Mouse (Mus musculus) forebrain, embryonic 16.5 days (tissue): ENCODE measurements at regions not wholly inside any gene's neighbourhood (a gene's known extent, or its start where the extent isn't known, plus 50 kb on each side); places are given as distances from the start of the nearest gene placed in this dataset.

Experiments
- ATAC-seq: fragments of 200-750 bp; cut with Nextera tagmentation; 2 replicates; pipeline ENCODE4 v1.8.0; 2017; ENCODE audit warnings: mild to moderate bottlenecking, moderate library complexity
- H3K27ac ChIP-seq: fragments of 300-500 bp; sonication (generic); 2 replicates; pipeline ENCODE4 v1.5.1; 2014; ENCODE audit warnings: low read length, control low read depth
- H3K27me3 ChIP-seq: fragments of 300-500 bp; sonication (generic); replicated peaks from 2 replicates; pipeline ENCODE4 v1.6.1; 2014; ENCODE audit warnings: low read length; ENCODE audit not compliant: control insufficient read depth, insufficient read depth
- H3K36me3 ChIP-seq: fragments of 300-500 bp; sonication (generic); 2 replicates; pipeline ENCODE4 v1.6.1; 2014; ENCODE audit not compliant: control insufficient read depth, insufficient read depth
- H3K4me1 ChIP-seq: fragments of 300-500 bp; sonication (generic); replicated peaks from 2 replicates; pipeline ENCODE4 v1.6.1; 2014; ENCODE audit warnings: low read length; ENCODE audit not compliant: control insufficient read depth, insufficient read depth
- H3K4me2 ChIP-seq: fragments of 300-500 bp; sonication (generic); 2 replicates; pipeline ENCODE4 v1.6.1; 2014; ENCODE audit warnings: mild to moderate bottlenecking, low read length, control low read depth
- H3K4me3 ChIP-seq: fragments of 300-500 bp; sonication (generic); replicated peaks from 2 replicates; pipeline ENCODE4 v1.5.1; 2014; ENCODE audit warnings: mild to moderate bottlenecking, low read length, control low read depth
- H3K9ac ChIP-seq: fragments of 300-500 bp; sonication (generic); replicated peaks from 2 replicates; pipeline ENCODE4 v1.6.1; 2014; ENCODE audit warnings: low read depth, low read length, control low read depth
- H3K9me3 ChIP-seq: fragments of 300-500 bp; sonication (generic); 2 replicates; pipeline ENCODE4 v1.6.1; 2016; ENCODE audit warnings: low read length; ENCODE audit not compliant: control insufficient read depth
- WGBS: fragments of 180-500 bp; shearing (Covaris S2); extraction: QIAGEN DNeasy Blood & Tissue Kit; methylation state at CpG from one replicate; pipeline ENCODE4 v1.1.7; 2014; 5-methylcytosine and 5-hydroxymethylcytosine counted together

DNA sequence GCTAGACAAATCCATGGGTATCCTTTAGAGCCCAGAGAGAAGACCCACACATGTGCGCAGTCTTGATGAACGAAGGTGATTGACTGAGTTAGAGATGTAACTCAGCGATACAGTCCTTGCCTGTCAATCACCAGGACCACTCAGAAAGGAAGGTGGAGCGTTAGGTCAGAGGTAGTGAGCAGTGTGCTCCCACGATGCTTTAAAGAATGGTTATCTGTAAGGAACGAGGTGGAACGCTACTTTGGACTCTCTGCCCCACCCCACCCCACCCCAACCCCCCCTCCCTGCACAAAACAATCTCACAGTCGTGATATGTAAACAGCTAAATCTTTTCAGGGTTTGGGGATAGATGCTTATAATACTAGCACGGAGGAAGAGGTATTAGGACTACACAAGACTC, 144.0 kb upstream of the Jmjd1c start:
- H3K27ac ChIP-seq, result no peak overlapping the region
- H3K9ac ChIP-seq, result no peak overlapping the region
- ATAC-seq, result no peak
- no peaks in the 10 kb centered on the region for H3K27me3 ChIP-seq
- H3K4me1 ChIP-seq, result no peaks in the 10 kb centered on the region
- H3K36me3 ChIP-seq, result no peaks in the 10 kb centered on the region
- H3K9me3 ChIP-seq, result no peaks in the 10 kb centered on the region
- WGBS, result 74% methylated on average over 9 of the region's 9 CpGs
- no peak overlapping the region for H3K4me2 ChIP-seq
- no peak overlapping the region for H3K4me3 ChIP-seq

DNA sequence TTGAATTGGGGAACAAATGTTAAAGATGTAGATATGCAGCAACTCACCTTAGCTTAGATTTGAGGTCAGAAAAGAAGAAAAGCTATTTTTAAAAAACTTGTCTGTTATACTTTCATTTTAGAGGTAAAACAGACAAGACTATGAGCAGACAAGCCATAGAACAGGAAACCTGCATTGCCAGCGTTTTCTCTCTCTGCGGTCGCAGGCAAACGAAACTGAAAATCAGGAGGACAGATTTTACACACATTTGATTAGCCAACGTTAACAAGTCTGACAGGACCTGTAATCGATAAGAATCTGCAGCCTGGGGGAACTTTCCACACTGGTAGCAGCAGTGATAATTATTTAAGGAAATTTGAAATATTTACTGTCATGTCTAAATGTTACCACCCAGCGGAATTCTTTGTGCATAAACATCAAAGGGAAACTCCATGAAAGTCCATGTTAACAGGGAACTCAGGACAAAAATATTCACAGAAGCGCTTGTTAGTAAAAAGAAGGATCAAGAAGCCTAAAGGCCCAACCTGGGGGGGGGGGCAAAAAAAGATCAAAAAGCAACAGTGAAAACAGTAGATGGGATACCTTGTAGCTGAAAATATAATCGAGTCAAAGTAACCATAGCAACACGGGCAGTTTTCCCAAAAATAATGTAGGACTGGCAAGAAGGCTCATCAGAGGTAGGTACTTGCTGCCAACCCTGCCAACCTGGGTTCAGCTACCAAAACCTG, 142.5 kb upstream of the Jmjd1c start:
- Histone ChIP-seq H3K4me3 (no peak overlapping the region), H3K27me3 (no peaks in the 10 kb centered on the region), H3K9me3 (no peaks in the 10 kb centered on the region), H3K4me1 (no peaks in the 10 kb centered on the region), H3K27ac (no peak overlapping the region), H3K4me2 (no peak overlapping the region), H3K9ac (no peak overlapping the region), H3K36me3 (no peaks in the 10 kb centered on the region)
- WGBS, result 55% methylated on average over 10 of the region's 10 CpGs
- ATAC-seq, result no peak

DNA sequence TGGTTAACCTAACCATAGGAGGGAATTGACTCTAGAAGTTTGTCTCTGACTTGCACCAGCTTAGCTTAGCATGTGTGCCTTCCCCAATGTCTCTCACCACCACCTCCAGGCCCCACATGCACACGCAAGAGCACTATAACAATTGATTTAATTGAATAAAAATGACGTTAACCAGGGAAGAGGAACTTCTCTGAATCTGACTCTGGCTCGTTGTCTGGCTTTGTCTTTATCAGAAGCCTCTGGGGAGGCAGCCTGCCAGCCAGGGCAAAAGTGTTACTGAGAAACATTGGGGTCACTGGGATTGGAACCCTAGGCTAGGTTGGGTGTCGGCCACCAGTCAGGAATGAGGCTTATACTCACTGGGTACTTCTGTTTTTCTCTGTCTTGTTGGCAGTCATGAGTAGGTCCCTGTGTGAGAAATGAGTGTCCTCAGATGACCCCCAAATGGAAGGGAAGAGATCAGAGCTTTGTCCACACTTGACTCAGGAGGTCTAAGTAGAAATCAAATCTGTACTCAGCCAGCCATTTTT, 141.9 kb upstream of the Jmjd1c start:
- ATAC-seq, result no peak
- no peaks in the 10 kb centered on the region for H3K4me1 ChIP-seq
- no peak overlapping the region for H3K4me3 ChIP-seq
- WGBS, result 62% methylated on average over 4 of the region's 4 CpGs
- no peaks in the 10 kb centered on the region for H3K27me3 ChIP-seq
- no peaks in the 10 kb centered on the region for H3K9me3 ChIP-seq
- H3K27ac ChIP-seq, result no peak overlapping the region
- no peak overlapping the region for H3K4me2 ChIP-seq
- H3K9ac ChIP-seq, result no peak overlapping the region
- no peaks in the 10 kb centered on the region for H3K36me3 ChIP-seq

DNA sequence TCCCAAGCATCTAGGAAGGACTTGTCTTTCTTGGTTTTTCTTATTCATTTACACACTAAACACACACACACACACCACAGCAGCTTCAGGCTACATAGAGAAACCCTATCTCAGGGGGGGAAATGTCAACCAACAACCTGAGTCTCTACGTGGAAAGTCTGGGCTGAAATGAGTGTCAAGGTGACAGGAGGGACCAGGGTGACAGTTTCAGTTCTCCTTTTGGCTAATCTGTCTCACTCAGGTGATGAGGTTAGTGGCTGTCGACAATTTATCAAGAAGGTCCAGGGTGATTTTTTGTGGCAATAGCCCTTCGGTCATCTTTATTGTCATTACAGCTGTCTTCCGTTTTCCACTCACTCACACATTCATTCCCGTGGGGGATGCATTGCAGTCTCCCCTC, 140.5 kb upstream of the Jmjd1c start:
- ATAC-seq, result no peak
- H3K9me3 ChIP-seq, result no peaks in the 10 kb centered on the region
- 78% methylated on average over 5 of the region's 5 CpGs for WGBS

DNA sequence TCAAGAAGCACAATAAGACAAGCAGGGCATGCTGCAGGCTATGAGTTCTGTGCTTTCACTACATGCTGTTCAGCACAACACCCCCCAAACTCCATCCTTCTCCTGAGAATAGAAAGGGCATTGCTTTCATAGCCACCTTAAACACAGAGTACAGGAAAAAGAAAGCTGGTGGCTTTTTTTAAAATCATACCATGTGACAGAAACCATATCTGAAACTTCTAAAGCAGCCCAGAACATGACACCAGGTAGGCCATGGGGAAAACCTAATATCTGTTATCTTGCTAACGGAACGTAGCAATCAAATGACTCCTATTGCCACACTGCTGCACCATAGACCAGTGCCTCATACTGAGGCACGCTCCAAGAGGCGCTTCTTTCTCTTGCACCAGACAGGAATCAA, 139.3 kb upstream of the Jmjd1c start:
- 91% methylated on average over 4 of the region's 4 CpGs for WGBS
- no peaks in the 10 kb centered on the region for H3K27me3 ChIP-seq
- H3K9me3 ChIP-seq, result no peaks in the 10 kb centered on the region
- no peaks in the 10 kb centered on the region for H3K36me3 ChIP-seq
- no peaks in the 10 kb centered on the region for H3K4me1 ChIP-seq
- H3K4me3 ChIP-seq, result no peak overlapping the region
- no peak overlapping the region for H3K9ac ChIP-seq
- no peak for ATAC-seq
- H3K27ac ChIP-seq, result no peak overlapping the region
- no peak overlapping the region for H3K4me2 ChIP-seq

More for the DNA sequence above, 140.5 kb upstream of the Jmjd1c start:
- Histone ChIP-seq H3K4me2 (no peak overlapping the region), H3K27ac (no peak overlapping the region), H3K4me3 (no peak overlapping the region), H3K4me1 (no peaks in the 10 kb centered on the region), H3K9ac (no peak overlapping the region), H3K36me3 (no peaks in the 10 kb centered on the region), H3K27me3 (no peaks in the 10 kb centered on the region)

DNA sequence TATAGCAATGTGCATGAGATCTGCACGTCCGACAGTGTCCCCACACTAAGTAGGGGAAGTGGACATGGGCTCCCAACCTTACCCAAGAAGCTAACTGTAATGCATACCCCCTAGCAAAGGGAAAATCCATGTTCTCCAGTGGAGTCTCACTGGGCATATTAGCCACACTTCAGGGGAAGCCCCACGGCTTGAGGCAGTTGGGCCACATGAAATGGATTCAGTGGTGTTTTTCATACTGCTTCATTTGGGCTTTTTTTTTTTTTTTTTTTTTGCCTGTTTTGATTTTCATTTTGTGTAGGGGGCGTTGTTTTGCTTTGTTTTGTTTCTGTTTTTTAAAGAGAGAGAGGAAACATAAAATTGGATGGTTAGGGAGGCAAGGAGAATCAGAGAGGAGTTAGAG, 138.6 kb upstream of the Jmjd1c start:
- H3K9ac ChIP-seq, result no peak overlapping the region
- WGBS, result 85% methylated on average over 4 of the region's 4 CpGs

More for the DNA sequence above, 138.6 kb upstream of the Jmjd1c start:
- no peaks in the 10 kb centered on the region for H3K4me1 ChIP-seq
- H3K4me3 ChIP-seq, result no peak overlapping the region
- ATAC-seq, result no peak
- H3K27me3 ChIP-seq, result no peaks in the 10 kb centered on the region
- no peaks in the 10 kb centered on the region for H3K9me3 ChIP-seq
- H3K4me2 ChIP-seq, result no peak overlapping the region
- no peaks in the 10 kb centered on the region for H3K36me3 ChIP-seq
- H3K27ac ChIP-seq, result no peak overlapping the region
